Mouse (Mus musculus) A20 (cell line): Measurements from ENCODE around the gene Tex22.
A peak's percentile ranks its signal among the peaks of the same experiment; 100 is the strongest.

Experiments
- DNase-seq: peaks from one replicate; pipeline ENCODE4 v3.0.0-alpha.2; 2011; ENCODE audit warnings: low read depth, low spot score

Tex22 gene

DNA sequence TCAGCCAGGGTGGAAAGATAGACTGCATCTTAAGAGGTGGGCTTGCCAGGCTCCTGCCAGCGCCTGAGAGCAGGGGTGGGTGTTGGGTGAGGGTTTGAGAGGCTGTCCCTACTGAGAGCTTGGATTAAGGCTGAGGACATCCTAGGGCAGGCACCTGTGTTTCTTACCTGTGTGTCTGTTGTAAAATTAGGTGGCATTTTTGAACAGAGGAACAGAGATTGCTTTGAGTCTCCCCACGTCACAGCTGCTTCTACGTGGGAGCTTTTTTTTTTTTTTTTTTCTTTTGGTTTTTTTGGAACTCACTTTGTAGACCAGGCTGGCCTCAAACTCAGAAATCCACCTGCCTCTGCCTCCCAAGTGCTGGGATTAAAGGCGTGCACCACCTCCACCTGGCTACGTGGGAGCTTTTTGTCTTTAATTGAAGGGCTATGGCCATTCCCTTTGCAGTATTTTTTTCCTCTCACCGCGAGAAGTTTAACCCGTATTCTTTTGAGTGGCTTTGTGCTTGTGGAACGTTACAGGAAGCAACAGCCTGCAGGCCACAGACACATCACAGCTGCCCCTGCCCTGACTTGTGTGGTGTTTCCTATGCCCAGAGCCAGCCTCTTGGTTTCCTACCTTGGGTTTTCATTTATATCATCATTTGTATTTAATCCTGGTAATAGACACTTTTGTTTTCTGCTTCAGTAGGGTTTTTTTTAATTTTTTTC, 27.1 kb downstream of the Tex22 start:
- no peak for DNase-seq

DNA sequence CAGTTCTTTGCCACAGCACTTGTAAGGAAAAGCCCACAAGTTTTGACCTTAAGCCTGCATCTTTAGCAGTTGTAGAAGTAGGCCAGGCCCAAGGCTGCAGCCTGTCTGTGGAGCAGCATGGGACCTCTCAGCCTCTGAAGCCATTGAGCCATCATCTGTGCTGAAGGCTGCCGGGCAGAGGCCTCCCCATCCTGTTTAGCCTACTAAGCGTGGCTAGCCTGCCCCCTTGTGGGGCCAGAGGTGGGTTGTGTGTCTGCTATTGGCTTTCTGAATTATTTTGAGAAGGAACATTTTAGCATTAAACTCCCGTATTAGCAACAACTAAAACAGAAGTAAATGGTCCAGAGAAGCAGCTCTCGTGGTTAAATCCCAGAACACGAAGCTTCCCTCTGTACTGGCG, 28.2 kb downstream of the Tex22 start:
- DNase-seq, result peak; percentile 75

DNA sequence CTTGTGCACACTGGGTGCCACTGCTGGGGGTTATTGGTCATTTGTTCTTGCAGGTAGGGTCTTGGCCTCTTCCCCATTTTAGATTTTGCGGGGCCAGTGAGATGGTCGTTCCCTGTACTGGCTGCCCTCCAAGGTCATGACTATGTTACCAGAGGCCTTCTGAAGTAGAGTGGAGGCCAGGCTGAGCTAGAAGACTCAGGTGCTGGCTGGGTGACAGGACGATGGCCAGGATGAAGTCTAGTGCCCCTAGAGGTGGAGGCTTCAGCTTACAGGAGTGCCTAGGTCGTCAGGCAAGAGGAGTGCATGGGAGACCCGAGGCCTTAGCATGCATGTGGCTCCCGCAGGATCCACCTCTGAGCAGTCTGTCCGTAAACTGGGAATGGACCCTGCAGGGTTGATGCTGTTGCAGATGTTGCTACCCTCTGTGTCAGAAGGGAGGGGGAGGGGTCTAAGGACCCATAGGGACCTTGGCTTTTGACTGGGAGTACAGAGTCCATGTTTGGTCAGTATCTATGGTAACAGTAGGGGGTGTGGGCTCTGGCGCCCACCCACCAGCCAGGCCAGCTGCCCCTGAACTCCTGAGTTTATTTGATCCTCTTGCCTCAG, 29.6 kb downstream of the Tex22 start:
- peak; percentile 29 for DNase-seq

DNA sequence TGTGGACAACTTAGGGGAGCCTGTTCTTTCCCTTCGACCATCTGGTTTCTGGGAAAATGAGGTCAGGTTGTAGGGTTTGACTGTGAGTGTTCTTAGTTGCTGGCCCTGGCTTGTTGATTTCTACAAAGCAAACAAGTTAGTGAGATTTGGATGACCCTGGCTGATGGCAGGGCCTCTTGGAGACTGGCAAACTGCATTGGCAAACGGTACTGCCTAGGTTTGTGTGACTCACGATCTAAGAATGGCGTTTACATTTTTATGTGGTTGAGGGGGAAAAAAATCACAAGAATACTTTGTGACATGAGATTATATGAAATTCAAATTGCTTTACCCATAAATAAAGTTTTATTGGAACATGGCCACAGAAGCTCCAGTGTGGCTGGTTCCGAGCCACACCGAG, 32.1 kb downstream of the Tex22 start:
- no peak for DNase-seq

DNA sequence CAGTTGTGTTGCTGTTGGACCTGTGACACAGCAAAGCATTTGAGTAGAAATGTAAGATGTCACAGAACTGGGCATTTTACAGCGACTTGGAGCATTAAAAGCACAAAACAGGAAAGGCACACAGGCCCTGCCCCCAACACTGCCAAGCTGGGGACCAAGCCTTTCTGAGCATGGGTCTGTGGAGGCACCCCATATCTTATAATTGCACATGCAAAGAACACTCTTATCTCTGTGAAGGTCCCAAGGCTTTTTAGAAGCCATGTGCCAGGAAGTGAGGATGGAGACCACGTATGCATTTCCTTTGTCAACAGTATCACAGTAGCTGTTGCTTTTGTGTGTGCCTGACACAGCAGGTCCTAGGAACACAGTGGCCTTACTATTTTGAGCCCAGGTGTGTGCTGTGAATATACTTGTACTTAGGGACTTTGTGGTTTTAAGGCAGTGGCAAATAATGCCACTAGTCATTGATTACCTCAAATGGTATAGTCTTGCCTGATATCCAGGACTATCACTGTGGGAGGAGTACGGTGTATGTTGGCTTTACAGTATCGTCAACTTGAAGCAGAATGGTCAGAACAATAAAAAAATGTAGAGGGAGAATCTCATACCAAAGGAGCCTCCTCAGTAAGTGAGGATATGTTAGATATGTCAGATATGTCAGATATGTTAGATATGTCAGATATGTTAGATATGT, 33.3 kb downstream of the Tex22 start:
- DNase-seq, result no peak

- no peak for DNase-seq
These were observed 34.4 kb downstream of the Tex22 start for GRCm38 (mm10) chr12:113108528-113109283.

DNA sequence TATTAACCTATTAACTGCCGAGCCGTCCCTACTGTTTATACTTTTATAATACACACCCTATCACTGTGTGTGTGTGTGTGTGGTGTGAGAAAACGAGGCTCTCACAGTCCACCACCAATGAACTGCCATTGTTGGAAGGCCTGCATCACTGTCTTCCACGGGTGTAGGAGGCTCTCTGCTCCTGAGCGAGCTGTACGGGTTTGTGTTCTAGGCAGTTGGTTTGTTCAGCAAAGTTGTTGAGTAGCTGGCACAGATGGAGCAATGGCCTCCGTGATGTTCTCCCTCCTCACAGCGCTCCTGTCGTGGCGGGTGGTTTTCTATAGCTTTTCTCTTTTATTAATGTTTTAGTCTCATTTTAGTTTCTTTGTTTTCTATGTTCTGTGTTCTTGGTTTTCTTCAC, 35.5 kb downstream of the Tex22 start:
- no peak for DNase-seq

- no peak for DNase-seq
These were observed 39.8 kb downstream of the Tex22 start for GRCm38 (mm10) chr12:113114141-113114540.

- no peak for DNase-seq
These were observed 40.7 kb downstream of the Tex22 start for GRCm38 (mm10) chr12:113114856-113115538.

DNA sequence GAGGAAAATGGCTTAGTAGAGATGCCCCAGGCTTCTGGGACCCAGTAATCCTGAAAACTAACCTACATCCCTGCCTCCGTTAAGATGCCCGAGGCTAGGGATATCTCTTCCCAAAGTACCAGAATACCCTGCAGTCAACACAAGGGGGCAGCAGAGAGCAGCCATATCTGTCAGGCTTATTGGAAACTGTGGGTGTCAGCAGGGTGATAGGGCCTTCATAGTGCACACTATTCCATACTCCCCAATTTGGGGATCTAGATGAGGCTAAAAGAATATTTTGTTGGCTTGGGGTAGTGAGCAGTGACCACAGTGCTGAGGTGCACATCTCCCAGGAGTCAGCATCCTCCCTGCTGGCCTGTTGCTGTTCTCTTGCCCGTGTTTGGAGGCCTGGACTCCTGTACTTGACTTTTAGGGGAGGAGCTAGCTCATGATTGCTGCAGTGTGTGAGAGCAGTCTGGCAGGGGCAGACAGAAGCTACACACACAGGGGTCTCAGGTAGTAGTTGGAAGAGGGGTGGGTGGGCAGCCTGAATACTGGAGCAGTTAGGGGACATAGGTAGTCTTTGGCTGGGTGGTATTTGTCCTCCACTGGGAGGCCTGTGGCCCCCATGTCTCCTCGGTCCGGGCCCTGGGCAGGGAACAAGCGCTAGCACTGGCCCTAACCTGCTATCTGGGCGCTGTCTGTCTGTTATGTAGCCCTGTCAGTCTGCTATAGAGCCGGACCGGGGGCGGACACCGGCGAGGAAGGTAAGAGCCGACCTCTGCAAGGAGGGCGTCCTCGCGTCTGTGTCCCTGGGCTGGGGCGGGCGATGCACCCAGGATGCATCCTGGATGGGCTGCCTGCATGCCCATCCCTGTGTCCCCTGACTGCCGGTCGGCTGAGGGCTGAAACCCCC, 45.5 kb downstream of the Tex22 start:
- peak; percentile 60 for DNase-seq

GRCm38 (mm10) chr12:113124726-113125125, 50.4 kb downstream of the Tex22 start:
- DNase-seq, result no peak

DNA sequence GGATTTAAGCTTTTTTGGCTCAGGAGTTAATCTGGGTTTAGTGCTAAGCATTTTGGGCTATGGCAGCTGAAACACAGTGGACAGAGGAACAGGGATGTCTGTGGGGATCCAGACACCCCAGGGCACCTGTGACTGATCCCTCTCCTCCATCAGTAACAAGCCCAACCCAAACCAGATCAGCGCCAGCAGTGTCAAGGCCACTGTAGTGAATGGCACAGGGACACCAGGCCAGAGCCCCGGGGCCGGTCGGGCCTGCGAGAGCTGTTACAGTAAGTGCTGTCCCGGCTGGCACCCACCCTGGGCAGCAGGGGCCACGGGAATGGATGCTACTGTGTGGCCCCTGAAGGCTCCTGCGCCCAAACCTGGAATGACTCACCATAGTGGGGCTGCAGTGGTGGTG, 56.4 kb downstream of the Tex22 start:
- no peak for DNase-seq

- DNase-seq, result no peak
These were observed 57.3 kb downstream of the Tex22 start for GRCm38 (mm10) chr12:113131601-113132000.

GRCm38 (mm10) chr12:113132567-113132966, 58.3 kb downstream of the Tex22 start:
- DNase-seq, result no peak

GRCm38 (mm10) chr12:113133260-113133659, 59.0 kb downstream of the Tex22 start:
- DNase-seq, result no peak

DNA sequence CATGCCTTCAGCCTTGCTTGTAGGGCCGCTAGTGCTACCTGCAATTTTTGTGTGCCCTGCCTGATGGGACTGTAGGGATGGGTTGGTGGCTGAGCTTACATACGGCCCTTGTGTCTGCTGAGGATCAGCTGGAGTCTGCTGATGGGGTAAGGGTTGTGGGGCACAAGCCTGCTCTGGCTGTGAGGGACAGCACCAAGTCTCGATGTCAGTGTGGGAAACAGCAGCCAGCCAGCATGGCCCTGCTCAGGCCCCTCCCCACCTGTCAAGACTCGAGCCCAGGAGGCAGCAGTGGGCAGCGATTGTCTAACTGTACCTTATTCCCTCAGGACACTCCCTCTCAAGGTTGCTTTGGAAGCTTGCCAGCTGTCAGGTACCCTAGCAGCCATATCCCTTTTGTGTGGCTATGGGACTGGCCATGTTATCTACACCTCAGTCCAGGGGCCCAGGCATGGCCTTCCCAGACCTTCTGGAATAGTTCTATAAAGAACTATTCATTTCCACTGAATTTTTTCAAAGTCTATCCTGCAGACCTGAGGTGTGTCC, 59.6 kb downstream of the Tex22 start:
- DNase-seq, result no peak

DNA sequence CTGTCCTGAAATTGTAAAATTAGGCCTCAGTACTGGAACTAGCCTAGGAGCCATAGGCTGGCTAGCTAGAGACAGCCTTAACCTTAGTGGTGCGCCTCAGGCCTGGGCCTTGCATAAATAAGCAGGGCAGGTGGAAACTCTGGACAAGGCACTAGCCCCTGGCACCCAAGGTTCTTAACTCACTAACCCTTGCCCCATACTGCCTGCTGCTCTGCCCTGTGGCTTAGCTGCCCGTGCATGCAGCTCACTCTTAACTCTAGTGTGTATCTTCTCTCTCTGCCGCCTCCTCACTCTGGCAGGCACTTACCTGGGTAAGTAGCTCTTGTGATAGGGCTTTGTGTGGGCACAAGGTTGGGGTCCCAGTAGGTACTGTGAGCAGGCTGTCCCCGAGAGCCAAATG, 60.2 kb downstream of the Tex22 start:
- DNase-seq, result no peak

DNA sequence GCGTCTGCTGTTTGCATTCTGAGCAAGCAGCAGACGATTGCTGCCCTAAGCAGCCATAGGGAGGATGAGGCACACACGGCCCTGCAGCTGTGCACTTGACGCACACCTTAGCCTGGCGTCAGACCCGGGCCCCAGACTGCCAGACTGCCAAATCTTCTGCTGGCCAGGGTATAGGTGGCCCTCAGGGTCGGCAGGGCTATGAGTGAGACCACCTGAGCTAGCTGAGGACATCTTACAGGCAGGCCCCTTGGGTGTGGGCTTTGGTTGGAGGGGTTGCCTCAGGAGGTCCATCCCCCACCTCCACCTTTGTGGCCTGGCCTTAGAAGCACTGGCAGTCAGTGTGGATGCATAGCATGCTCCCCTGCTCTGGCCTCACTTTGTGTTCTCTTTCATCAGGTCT, 61.1 kb downstream of the Tex22 start:
- no peak for DNase-seq

- DNase-seq, result no peak
These were observed 62.3 kb downstream of the Tex22 start for GRCm38 (mm10) chr12:113136492-113137020.
